Mouse (Mus musculus): Measurements from ENCODE around the gene Gm17364.
"Not testable (repeated sequence)": the region's sequence is repeated elsewhere in the genome, so short reads cannot be mapped to it uniquely, and the experiment has no call there.

The Gm17364 gene

DNA sequence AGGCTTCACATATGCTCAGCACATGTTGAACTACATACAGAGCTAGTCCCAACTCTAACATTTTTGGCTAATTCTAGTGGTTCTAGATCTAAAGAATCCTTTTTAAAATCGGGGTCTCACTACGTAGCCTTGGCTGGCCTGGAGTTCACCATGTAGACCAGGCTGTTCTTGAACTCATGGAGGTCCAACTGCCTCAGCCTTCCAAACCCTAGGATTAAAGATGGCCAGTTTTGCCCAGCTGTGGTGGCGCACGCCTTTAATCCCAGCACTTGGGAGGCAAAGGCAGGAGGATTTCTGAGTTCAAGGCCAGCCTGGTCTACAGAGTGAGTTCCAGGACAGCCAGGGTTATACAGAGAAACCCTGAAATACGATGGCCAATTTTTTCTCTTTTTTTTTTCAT lies 22.5 kb downstream of the Gm17364 start:
- DNase-seq: not testable (repeated sequence)

DNA sequence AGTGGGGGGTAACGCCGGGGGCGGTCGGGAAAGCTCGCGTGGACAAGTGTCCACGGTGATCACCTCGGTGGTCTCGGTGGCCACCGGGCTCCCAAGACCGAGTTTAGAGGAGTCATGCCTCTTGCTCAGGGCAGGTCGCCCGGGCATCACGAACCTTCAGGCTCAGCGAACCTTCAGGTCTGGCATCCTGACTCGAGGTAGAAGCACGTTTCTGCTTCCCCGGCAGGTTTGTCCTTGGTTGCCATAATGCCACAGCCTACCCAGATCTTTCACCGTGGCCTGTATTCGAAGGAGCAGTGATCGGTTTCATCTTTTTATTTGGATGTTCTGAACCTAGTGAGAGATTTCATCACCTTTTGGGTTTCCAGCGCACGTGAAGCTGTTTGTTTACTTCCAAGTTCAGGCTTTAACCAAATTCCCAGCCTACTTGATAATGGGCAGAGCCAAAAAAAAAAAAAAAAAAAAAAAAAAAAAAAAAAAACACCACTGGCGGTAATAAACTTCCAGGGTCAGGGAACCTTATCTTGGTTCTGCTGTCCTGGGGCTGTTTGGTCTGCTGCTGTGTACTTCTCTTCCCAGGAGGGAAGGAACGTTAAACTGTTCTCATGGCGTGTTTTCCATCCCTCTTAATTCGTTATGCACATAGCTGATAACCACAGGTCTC lies 23.3 kb downstream of the Gm17364 start:
- no peak for DNase-seq

DNA sequence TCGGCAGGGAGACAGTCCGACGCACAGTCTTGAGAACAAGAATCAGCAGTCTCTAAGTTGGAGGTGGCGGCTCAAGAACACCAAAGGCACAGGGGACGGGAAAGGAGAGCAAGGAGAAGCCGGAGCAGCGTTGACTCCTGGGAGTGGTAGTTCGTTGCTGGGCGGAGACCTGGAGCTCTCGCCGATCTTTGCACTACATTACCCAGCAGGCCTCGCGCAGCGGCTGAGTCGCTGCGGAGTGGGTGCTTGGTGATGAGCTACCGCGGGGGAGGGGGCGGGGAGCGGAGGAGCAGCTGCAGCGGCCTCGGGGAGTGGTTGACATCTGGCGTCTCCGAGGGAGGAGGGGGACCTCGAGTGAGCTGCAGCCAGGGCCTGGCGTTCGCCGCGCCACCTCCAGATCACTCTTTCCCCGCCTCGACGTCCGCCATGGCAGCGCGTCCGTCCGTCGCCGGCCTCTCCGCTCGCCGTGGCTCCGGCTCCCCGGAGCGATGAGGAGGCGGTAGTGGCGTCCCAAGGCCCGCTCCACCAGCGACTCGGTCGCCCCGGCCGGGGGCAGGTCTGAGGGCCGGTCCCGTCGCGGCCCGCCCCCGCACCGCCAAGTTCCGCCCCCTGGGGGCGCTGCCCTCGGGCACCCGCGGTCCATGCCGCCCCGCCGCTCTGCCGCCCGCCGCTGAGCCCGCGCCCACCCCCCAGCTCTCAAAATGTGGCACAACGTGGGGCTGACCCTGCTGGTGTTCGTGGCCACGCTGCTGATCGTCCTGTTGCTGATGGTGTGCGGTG lies 24.0 kb downstream of the Gm17364 start, which contains the start of gene Smim13:
Gene Smim13 (plus strand): TSS at position 307 of the 780 bp plus-strand sequence.
- peak; percentile 86 to 88 for DNase-seq

DNA sequence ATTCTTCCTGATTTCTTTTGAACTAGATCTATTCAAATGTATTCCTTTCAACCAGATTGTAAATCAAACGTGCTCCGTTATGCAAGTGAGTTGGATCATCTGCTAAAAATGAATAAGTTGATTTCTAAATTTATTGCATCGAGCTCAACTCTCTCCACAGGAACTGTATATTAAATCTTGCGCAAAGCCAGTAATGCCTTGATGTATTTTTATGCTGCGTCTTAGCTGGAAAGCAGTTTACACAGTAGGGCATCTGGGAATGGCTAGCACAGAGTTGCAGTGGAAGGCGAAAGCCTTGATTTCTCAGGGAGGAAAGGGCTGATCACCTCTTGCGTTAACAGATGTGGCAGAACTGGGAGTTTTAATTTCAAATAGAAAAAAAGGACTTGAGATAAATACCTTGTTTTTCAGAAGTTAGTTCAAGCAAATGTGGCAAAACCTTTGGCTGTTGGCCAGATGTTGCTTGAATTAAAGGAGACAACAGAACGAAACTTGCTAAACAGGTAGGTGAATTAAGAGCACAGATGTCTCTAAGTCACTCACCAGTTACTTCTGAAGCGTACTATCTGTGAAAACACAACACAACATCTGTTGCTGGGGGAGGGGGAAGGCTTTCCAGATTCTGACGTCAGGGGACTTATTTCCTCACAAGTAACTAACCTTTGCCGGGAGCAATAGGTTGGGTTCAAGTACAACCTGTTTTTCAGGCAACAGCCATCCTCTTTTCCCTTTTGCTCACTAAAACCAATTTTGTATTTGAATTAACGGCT lies 24.8 kb downstream of the Gm17364 start:
- no peak for DNase-seq

DNA sequence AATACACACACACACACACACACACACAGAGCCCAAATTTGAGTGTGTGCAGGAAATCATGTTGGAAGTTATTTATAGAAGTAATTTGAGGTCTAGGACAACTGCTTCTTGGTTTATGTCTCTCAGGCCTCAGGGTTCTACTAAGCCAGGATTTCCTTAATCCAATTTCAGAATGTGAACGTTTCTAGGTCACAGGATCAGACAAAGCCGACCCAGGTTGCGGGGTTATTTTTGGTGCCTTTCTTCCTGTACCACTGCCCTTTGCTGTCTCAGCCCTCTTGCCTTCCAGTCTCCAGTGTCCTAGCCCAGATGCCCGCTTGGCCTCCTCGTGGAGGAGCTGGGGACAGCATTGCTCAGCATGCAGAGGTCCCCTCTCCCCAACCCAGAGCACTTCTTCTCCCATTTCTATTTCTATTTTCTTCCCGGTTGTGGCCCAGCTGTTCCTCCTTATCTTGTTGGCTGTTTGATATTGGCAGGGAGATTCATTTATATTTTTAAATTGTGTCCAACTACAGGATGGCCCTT lies 29.4 kb downstream of the Gm17364 start:
- DNase-seq: no peak

DNA sequence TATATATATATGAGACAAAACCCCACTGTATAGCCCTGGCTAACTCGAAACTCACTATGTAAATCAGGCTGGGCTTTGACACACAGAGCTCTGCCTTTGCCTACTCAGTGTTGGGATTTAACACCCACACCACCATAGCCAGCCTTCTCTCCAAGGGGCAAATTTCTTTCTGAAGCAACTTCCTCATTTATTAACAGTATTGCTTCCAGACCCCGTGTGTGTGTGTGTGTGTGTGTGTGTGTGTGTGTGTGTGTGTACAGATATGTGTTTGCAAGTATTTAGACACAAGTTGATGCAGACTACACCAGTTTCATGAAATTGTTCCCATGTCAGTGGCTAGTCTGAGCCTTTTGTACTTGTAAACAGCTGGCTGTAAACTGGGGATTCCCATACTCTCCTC lies 32.2 kb downstream of the Gm17364 start:
- no peak for DNase-seq

DNA sequence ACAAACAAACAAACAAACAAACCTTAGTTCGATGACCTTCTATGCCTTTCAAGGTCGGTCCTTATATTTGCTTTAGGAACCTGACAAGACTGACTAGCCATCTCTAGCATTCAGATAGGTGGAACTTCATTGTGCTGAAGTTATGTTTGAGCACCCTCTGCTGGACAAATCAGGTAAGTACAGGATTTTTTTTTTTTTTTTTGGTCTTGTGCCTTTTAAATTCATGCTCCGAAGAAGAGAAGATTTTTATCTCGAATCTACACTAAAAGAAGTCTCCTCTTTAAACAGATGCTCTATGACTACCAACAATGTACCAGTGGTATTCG lies 35.0 kb downstream of the Gm17364 start:
- DNase-seq: no peak

DNA sequence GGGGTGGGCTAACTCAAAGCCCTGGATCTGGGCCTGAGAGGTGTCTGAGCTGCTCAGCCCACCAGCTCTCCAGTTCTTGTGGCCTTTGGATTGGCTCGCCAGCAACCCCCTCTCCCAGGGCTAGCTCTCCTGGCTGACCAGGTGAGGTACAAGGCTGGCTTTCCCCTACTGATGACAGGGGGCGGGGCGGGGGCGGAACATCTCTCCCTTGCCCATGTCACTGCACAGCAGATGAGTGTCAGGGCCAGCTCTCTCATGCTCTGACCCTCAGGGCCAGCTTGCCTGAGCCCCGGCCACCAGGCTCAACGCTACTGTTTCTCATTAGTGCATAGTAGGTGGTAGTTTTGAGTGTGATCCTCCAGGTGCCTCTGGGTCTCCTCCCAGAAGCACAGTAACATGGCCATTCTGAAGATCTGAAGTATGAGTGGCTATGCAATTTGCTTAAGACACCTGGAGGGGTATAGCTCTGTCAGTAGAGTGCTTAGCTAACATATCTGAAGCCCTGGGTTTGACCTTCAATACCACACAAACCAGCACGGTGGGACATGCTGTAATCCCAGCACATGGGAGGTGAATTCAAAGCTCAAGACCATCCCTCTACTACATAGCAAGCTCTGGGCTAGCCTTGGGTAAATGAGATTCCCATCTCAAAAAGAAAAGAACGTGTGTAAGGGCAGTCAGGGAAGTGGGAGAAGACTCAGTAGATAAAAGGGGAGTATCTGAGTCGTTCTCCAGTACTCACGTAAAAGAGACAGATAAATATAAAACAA lies 35.6 kb downstream of the Gm17364 start:
- no peak for DNase-seq

DNA sequence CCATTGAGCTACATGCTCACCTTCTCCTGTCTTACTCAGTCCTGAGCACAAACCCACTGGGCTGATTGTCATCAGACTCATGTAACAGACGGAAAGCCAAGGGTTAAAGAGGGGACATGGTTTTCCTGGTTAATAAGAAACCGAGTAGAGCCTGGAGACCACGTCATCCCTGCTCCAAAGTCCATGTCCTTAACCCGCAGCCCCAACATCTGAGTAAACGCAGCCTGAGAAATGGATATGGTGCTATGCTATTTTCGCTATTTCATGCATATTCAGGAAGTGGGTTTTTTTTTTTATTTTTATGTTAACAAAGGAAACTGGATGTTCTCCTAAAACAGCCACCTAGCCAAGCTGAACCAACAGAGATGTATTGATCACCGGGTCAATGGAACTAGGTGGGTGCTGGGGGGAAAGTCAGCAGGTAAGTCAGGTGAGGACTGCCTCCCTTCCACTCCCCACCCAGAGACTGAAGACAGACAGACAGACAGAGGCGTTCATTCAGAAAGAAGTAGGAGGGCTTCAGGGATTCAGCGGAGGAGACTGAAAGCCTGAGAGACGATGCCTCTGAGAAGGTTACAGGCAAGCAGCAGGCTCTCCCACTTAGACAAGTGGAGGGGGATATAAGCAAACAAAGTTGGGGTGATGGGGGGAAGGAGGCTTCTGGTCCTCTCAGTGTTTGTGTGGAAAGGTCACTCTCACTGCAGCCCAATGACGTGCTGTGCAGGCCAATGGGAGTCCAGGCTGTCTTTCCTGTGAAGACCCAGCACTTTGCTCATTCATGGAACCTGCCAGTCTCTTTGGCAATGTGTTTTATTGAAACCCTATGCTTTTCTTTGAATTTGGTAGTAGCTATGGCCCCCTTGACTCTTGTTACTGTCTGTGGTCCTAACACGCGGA lies 37.7 kb downstream of the Gm17364 start:
- no peak for DNase-seq

DNA sequence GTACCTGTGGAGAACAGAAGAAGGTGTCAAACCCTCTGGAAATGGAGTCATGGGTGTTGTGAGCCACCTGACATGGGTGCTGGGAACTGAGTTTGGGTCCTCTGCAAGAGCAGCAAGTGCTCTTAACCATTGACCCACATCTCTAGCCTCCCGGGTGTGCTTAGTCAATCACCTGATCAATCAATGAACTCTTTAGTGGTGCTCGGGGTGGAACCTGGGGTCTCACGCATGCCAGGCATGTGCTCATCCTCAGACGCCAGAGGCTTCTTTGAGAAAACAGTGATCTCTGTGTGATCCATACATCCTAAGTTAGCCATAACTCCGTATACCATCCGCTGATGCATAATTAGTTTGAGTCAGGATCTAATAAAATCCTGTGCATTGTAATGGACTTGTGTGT lies 38.6 kb downstream of the Gm17364 start:
- DNase-seq: no peak

DNA sequence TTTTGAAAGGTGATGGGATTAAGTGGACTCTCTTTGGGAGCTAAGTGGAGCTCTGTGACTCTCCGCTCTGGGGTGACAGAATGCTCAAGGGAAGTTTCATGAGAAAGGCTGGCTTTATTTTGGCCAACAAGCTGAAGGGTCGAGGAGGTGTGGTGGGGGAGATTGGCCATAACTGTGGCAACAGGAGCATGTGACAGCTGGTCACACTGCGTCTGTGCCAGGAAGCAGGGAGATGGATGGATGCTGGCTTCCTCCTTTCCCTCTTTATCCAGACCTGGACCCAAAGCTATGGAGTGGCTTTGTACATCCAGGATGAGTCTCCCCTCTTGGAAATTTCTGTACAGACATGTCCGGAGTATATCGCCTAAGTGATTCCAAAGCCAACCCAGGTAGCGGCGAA lies 40.5 kb downstream of the Gm17364 start:
- no peak for DNase-seq

DNA sequence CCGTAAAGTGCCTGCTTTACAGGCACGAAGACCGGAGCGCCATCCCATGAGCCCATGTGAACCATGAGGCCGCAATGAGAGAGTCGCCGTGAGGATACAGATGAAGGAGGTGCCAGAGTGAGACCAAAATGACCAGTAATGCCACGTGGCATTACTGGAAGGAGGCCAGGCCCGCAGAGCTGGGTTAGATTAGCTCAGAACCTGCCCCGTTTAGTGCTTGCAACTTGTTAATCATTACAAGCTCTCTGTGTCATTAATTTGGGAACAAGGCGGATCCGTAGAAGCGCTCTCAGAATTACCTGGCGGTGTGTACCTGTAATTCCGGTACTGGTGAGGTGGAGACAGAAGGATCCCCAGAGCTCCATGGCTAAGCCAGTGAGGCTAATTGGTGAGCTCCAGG lies 41.6 kb downstream of the Gm17364 start:
- DNase-seq: no peak

DNA sequence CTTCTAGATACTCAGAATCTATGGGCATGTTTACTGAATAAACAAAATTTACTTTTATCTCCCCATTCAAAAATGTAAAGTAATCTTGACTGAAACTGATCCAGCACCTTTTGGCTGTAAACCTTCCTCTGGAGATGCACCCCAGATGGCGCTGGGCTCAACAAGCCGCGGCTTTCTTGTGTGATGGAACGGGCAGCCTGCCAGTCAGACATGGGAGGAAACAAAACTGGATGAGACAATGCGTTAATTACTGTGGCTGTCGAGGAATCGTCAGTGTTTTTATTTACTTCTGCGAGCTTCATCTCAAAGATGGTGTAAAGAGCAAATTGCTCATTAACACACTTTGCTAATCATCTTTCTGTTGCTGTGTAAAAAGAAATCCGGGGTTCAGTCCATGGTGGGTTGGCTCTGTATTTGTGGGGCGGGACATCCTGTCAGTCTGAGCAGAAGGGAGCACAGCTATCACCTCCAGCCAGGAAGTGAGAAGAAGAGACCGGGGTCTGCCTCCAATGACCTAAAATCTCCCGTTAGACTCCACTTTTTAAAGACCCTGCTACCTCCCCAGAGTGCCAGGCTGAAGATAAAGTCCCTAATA lies 42.3 kb downstream of the Gm17364 start:
- DNase-seq: no peak

DNA sequence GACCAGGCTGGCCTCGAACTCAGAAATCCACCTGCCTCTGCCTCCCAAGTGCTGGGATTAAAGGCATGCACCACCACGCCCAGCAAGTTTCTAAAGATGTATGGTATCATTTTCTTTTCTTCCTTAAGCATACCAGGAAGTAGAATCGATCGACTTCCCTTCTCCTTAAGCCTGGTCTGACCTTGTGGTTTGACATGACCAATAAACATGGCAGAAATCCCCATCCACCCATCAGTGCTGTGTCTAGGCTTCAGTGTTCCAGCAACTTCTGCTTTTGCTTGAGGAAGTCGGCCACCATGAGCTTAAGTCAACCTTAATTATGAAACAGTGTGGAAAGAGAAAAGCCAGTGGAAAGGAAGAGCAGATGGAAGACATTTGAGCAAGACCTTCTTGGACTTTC lies 43.5 kb downstream of the Gm17364 start:
- DNase-seq: no peak

DNA sequence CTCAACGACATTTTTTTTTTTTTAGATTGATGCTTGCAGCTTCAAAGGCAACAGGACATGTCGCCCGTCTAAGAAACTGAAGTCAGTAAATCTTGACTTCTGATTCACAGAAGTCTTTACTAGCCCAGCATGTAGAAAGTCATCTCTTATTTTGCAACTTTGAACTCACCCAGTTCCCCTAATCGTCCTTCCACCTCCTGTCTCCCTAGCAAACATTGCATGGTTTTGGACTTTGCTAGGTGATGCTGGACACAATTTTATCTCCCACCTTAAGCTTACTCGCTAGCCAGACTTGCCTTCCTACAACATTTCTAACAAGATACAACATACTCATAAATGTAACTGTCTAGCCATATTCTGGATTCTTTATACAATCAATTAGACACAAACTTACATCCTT lies 45.7 kb downstream of the Gm17364 start:
- DNase-seq: no peak

DNA sequence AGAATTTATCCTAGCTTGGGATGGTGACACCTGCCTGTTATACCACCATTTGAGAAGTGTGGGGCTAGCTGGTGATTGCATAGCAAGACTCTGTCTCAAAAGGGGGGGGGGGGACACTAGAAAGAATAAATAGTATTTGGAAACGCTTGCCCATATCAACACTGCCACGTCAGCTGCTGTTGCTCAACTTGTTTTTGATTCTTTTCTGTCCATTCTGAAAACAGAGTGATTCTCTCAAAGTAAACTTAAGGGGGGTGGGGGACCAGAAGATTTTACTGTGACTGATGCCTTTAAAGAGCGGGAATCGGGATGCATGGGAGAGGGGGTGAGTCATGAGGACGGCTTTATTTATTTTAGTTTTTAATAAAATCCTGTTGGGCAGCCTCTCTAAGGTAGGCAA lies 47.3 kb downstream of the Gm17364 start:
- DNase-seq: no peak

Measured in spleen, adult 18-20 months (tissue).